Mouse (Mus musculus) embryonic stem cell, embryonic (primary cell): Measurements from ENCODE around the gene Wdr83os.

ENCODE experiments used
- CTCF ChIA-PET, 4 experiments: fragments of 300-600 bp in 2 of 4; fragments of 350-600 bp in 2 of 4; sonication (Branson Sonifier 250); formaldehyde crosslinking; loops; one replicate each; lab custom pipeline; 2022; ENCODE audit warnings: inconsistent platforms in 2 of 4; lab: Charles Lee
- POLR2A ChIA-PET, 4 experiments: fragments of 300-600 bp in 2 of 4; fragments of 350-600 bp in 2 of 4; sonication (Branson Sonifier 250); formaldehyde crosslinking; loops; one replicate each; lab custom pipeline; 2022; ENCODE audit warnings: antibody characterized with exemption in 4 of 4, inconsistent platforms in 1 of 4; lab: Charles Lee

The Wdr83os gene

DNA sequence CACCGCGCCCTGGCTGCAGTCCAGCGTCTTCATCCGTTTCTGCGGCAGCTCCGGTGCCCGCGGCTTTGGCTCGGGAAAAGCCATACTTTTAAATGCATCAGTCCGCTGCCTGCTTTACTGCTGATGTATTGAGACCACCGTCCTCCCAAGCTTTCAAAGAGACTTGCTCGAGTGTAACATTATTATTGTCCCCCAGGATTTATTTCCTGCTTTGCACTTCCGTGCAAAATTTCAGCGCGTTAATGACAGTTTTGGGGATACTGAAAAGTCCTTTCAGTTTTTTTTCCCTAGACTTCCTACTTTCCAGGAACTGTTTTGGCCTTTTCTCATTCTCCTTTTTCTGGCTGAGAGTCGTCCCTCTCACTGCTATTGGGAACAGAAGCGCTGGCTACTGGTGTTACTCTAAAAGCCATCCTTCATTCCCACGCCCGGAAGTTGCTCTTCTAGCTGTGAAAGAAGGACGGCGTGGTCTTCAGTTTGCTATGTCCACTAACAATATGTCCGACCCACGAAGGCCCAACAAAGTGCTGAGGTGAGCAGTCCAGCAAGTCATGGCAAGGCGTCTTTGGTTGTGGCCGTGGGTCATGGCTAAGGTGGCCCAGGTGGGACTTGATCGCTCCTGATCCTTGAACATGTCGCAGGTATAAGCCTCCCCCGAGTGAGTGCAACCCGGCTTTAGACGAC is at the start of gene Wdr83os:
Gene Wdr83os (plus strand): TSS at position 209 of the 684 bp plus-strand sequence.
- CTCF ChIA-PET: interaction anchor here (0.5 to 2.0 kb wide), 9 partner anchors 9 to 331 kb away, joined by 3 to 18 read pairs (median 3); partner anchors contain the start of gene Dhps (in 3 of the 4)
- POLR2A ChIA-PET: interaction anchor here (0.6 to 12.9 kb wide), 44 partner anchors 7 to 353 kb away, joined by 3 to 479 read pairs (median 4); partner anchors contain the start of genes Dhps (in 4 of the 4), Fbxw9 (in 2 of the 4), Tnpo2 (in 2 of the 4) and Trir (in 2 of the 4)

DNA sequence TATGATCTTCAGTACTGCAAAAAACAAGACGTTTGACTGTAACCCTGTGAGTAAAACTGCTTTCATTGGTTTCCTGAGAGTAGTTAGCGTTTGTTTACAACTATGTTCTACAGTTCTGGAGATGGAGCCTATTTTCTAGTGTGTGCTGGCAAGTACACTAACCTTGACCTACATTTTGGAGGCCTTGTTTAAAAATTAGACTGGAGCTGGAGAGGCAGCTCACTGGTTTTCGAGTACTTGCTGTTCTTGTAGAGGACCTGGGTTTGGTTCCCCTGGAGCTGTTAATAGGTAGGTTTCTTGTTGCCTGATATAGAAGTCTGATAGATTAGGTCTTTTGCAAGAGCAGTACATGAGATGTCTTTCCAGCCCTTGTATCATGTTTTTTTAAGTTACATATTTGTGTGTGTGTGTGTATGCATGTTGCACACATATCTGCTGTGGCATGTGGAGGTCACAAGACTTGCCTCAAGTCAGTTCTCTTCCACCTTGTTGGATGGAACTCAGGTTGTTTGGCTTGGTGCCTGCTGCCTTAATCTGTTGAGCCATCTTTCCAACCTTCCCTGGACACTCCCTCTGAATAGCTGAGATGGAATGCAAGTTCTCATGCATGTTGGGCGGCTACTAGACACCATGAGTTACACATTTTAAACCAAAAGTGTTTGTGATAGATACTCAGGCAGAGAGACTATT is 47.8 kb upstream of the Wdr83os start:
- CTCF ChIA-PET: interaction anchor here in 1 of 4 experiments (1.6 kb wide), 1 partner anchor 59 kb away, joined by 3 read pairs; no protein-coding TSS in a partner anchor
- POLR2A ChIA-PET: interaction anchor here in 3 of 4 experiments (0.6 to 21.2 kb wide), 18 partner anchors 9 to 276 kb away, joined by 3 to 488 read pairs (median 6); partner anchors contain the start of genes Dhps (in 2 of the 3), Best2 (in 1 of the 3), Calr (in 1 of the 3) and Hook2 (in 1 of the 3)

DNA sequence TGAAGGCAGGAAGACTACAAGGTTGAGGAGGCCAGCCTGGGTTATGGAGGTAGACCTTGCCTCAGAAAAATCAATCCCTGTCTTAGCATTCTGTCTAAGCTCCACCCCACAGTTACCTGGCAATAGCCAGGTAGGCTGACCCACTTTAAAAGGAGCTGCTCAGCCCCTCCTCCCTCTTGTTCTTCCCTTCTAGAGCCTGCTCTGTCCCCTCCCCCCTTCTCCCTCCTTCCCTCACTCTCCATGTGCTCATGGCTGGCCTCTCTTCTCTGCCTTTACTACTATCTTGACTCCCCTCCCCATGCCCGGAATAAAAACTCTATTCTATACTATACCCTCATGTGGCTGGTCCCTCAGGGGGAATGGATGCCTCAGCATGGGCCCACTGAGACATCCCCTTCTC is 46.7 kb upstream of the Wdr83os start:
- POLR2A ChIA-PET: interaction anchor here in 3 of 4 experiments (0.6 to 21.3 kb wide), 24 partner anchors 9 to 187 kb away, joined by 3 to 488 read pairs (median 14); partner anchors contain the start of genes Dhps (in 3 of the 3), Asna1 (in 2 of the 3), Calr (in 2 of the 3) and Junb (in 2 of the 3)
- CTCF ChIA-PET: interaction anchor here in 3 of 4 experiments (0.9 to 1.4 kb wide), 3 partner anchors 21 to 60 kb away, joined by 4 to 6 read pairs (median 5); no protein-coding TSS in a partner anchor

DNA sequence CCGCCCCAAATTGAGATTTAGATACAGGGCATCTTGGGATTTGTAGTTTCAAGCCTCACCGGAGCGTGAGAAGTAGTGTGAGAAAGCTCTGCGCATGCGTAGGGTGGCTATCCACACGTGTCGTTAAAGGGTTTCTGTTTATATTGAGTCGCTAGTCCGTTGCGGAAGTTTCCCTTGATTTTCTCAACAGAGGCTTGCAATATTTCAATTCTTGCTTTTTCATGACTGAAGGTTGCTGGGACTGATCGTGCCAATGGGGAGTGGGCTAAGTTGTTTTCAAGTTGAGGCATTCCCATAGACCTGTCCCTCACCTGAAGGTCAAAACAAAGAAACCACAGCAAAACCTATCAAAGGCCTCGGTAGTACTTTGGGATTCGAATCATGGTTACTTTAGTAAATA is 45.8 kb upstream of the Wdr83os start:
- ChIA-PET CTCF (interaction anchor here (0.5 to 1.4 kb wide), 6 partner anchors 11 to 459 kb away, joined by 3 to 7 read pairs (median 5); no protein-coding TSS in a partner anchor), POLR2A (interaction anchor here (0.6 to 21.3 kb wide), 46 partner anchors 8 to 188 kb away, joined by 3 to 488 read pairs (median 6); partner anchors contain the start of genes Trir (in 4 of the 4), Asna1 (in 3 of the 4), Dhps (in 3 of the 4) and Gm5741 (in 3 of the 4))

DNA sequence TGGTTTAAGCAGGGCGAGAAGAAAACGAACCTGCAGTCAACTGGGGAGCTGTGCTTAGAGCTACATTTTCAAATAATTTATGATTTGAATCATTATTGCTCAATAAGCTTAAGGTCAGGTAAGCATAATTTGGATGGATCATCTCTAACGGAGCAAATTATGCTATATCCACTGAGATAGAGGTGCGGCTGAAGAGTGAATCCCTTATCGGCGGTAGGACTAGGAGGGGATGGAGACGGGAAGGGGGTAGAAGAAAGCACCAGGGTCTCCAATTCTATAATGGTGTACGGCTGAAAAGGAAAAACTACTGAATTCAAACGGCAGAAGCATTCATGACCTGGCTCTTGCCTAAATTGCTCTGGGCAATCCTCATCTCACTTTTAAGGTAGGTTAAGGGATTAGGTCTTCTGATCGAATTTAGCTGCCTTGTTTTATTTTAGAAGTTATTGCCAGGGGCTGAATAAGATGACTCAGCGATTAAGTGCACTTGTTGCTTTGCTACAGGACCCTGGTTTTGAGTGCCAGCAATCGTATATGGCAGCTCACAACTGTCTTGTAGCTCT is 45.3 kb upstream of the Wdr83os start:
- ChIA-PET CTCF (interaction anchor here (0.5 to 1.4 kb wide), 5 partner anchors 11 to 458 kb away, joined by 3 to 7 read pairs (median 5); no protein-coding TSS in a partner anchor), POLR2A (interaction anchor here (0.6 to 21.3 kb wide), 50 partner anchors 8 to 188 kb away, joined by 3 to 488 read pairs (median 12); partner anchors contain the start of genes Dhps (in 4 of the 4), Trir (in 4 of the 4), Asna1 (in 3 of the 4) and Gm5741 (in 3 of the 4))

DNA sequence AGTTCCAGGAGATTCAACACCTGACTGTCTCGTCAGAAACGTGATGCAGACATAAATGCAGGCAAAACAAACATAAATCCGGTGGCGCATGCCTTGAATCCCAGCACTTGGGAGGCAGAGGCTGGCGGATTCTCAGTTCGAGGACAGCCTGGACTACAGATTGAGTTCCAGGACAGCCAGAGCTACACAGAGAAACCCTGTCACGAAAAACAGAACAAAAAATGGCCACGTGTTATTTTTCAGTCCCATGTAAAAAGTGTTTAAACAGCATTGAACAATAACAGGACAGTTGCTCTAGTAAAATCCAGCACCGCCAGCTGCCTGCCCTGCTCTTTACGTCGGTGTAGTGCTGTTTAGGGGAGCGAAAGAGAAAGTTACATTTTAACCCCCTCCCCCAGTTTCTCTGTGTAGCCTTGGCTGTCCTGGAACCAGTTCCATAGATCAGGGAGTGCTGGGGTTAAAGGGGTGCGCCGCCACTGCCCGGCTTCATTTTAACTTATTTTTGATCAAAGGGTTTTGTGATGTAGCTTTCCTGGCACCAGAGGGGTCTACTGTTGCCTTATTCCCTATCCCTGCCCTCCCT is 44.7 kb upstream of the Wdr83os start:
- POLR2A ChIA-PET: interaction anchor here (0.5 to 21.3 kb wide), 73 partner anchors 7 to 515 kb away, joined by 3 to 488 read pairs (median 9); partner anchors contain the start of genes Asna1 (in 3 of the 4), Calr (in 3 of the 4), Dhps (in 3 of the 4) and Fbxw9 (in 3 of the 4)

DNA sequence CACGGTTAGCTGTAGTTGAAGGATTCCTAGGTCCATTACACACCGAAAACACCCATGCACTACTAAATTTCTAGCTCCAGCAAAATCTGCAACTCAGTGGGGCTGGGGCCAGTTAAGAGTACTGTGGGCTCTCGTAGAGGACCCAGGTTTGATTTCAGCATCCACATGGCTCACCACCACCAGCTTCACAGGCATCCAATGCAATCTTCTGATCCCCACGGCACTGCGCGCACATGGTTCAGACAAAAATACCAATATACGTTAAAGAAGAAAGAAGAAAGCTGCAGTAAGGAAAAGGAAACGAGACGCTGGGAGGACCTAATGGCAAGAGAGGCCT is 44.2 kb upstream of the Wdr83os start:
- CTCF ChIA-PET: interaction anchor here (0.6 to 2.2 kb wide), 15 partner anchors 11 to 179 kb away, joined by 3 to 14 read pairs (median 4); partner anchors contain the start of genes Asna1 (in 1 of the 4), Farsa (in 1 of the 4), Fbxw9 (in 1 of the 4) and Gcdh (in 1 of the 4)
- POLR2A ChIA-PET: interaction anchor here (0.5 to 21.3 kb wide), 101 partner anchors 8 to 1321 kb away, joined by 3 to 488 read pairs (median 7); partner anchors contain the start of genes Asna1 (in 4 of the 4), Dhps (in 4 of the 4), Calr (in 3 of the 4) and Farsa (in 3 of the 4)

More for the DNA sequence above, 44.7 kb upstream of the Wdr83os start:
- CTCF ChIA-PET: interaction anchor here in 2 of 4 experiments (1.4 to 2.2 kb wide), 2 partner anchors 28 to 41 kb away, joined by 3 to 11 read pairs; no protein-coding TSS in a partner anchor

DNA sequence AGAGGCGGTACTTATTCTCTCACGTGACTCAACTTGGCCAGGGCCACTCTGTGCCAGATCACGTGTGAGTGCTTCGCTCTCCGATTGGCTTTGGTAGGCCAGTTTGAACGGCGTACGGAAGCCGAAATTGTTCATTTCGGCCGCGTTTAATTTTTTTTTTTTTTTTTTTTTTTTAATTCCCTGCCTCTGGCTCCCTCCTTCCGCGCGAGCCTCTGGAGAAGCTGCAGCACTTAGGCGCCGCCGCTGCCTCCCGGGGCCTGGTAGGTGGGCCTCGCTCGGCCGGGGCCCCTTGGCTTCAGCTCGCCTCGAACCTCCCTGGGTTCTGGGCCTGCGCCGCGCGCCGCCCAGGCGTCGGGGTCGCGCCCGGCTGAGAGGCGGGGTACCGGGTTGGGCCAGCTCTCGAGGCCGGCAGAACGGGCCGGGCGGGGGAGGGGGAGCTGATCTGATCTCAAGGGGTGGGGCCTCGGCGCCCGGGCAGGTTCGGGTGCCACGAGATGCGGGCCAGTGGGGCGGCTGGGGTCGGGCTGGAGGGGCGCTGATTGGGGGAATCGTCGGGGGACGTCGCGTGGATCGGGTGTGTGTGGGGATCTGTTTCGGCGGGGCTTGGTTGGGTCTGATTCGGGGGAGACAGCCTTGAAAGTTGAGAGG is 43.7 kb upstream of the Wdr83os start, which contains the start of gene Tnpo2:
Gene Tnpo2 (plus strand): TSS at position 198 of the 648 bp plus-strand sequence.
- CTCF ChIA-PET: interaction anchor here (0.6 to 2.2 kb wide), 25 partner anchors 11 to 1872 kb away, joined by 3 to 14 read pairs (median 4); partner anchors contain the start of genes Fbxw9 (in 2 of the 4), Asna1 (in 1 of the 4), Farsa (in 1 of the 4) and Gcdh (in 1 of the 4)
- POLR2A ChIA-PET: interaction anchor here (0.6 to 21.3 kb wide), 141 partner anchors 8 to 1581 kb away, joined by 3 to 488 read pairs (median 5); partner anchors contain the start of genes Asna1 (in 4 of the 4), Dhps (in 4 of the 4), Trir (in 4 of the 4) and Calr (in 3 of the 4)

DNA sequence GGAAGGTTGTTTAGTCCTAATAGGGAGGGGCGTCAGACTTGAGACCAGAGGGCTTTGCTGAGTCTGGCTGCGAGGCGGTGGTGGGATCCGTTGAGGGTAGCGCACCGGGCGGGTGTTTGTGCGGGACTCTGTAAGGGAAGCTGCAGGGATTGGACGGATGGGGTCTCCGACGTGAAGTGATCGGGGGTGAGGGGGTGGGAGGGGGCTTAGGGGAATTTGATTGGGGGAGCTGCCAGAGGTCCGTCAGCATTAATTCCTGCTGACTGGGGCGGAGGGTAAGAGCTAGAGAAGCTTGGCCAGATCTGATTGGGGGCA is 43.2 kb upstream of the Wdr83os start:
- ChIA-PET CTCF (interaction anchor here (0.7 to 2.2 kb wide), 21 partner anchors 12 to 1872 kb away, joined by 3 to 14 read pairs (median 4); partner anchors contain the start of genes Fbxw9 (in 2 of the 4), Asna1 (in 1 of the 4), Dhps (in 1 of the 4) and Hook2 (in 1 of the 4)), POLR2A (interaction anchor here (0.6 to 21.3 kb wide), 127 partner anchors 7 to 1581 kb away, joined by 3 to 488 read pairs (median 5); partner anchors contain the start of genes Asna1 (in 4 of the 4), Dhps (in 4 of the 4), Trir (in 4 of the 4) and Calr (in 3 of the 4))

DNA sequence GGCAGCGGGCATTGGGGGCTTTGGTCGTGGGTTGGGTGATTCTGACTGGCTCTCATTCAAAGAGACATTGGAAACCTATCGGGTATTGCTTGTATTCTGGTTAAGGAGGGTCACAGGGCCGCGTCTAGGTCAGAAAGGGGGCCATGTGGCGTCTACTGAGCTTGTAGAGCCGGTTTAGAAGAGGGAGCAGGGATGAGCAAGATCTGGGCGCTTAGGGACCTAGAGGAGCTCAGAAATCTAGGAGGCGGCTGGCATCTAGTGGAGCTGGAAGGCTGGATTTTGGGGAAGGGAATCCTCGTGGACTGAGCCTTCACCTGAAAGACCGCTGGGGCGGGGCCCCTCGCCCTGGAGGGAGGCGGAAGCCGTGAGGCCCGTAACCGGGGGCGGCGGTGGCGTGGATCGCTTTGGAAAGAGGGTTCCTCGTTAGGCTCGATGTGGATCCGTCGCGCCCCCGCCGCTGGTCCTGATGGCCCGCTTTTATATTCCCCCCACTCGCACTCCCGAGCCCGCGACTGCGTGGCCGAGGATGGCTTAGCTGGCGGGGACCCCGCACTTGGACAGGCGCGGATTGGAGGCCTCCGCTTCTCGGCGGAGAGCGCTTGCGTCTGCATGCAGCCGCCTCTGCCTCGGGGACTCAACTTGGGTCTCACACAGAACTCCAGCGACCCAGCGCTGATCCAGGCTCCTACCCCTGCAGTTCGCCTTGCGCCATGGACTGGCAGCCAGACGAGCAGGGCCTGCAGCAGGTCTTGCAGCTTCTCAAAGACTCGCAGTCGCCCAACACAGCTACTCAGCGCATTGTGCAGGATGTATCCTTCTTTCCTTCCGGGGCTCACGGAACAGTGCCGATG is 42.6 kb upstream of the Wdr83os start:
- POLR2A ChIA-PET: interaction anchor here (0.6 to 21.3 kb wide), 100 partner anchors 8 to 1323 kb away, joined by 3 to 488 read pairs (median 7); partner anchors contain the start of genes Asna1 (in 4 of the 4), Dhps (in 4 of the 4), Trir (in 4 of the 4) and Fbxw9 (in 3 of the 4)
- CTCF ChIA-PET: interaction anchor here in 3 of 4 experiments (0.5 to 2.2 kb wide), 13 partner anchors 25 to 225 kb away, joined by 3 to 14 read pairs (median 4); partner anchors contain the start of genes Dhps (in 1 of the 3) and Hook2 (in 1 of the 3)

DNA sequence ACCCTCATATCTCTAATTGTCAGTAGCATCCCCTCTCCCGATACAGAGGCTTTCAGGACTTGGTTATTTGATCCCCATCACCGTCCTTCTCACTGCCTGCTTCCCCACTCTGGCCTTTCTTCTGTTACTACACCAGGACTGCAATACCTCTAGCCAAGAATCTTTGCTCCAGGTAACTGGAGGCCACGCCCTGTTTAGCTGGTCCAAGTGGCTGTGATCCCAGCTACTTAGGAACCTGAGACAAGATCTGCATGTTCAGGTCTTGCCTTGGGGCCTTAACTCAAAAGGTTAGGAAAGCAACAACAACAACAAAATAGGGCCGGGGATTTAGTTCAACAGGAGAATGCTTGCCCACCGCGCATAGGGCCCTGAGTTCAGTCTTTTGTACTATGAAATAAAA is 36.9 kb upstream of the Wdr83os start:
- CTCF ChIA-PET: interaction anchor here in 1 of 4 experiments (0.8 to 1.1 kb wide), 2 partner anchors 31 to 46 kb away, joined by 3 read pairs; no protein-coding TSS in a partner anchor

DNA sequence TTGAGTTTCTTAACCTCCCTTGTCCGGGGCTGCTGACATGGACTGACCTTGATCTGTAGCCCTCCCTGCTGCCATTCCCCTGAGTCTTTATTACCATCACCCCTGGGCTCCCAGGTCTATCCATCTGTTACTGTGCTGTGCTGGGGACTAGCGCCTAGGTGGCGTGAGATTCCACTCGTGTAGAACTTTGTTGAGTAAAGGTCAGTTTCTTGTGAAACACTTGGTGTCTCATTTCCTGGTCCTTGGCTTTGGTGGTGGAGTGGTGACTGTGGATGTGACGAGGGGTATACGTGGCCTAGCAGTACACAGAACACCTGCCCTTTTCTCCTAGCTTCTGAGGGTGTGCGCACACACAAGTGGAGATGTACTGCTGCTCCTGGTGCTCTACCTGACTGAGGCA is 23.2 kb upstream of the Wdr83os start:
- ChIA-PET POLR2A (interaction anchor here (0.6 to 13.9 kb wide), 16 partner anchors 8 to 386 kb away, joined by 3 to 338 read pairs (median 4); partner anchors contain the start of genes Dhps (in 4 of the 4), Tnpo2 (in 2 of the 4), Wdr83 (in 1 of the 4) and Wdr83os (in 1 of the 4)), CTCF (interaction anchor here in 1 of 4 experiments (1.3 kb wide), 1 partner anchor 19 kb away, joined by 4 read pairs; no protein-coding TSS in a partner anchor)

More for the DNA sequence above, 36.9 kb upstream of the Wdr83os start:
- POLR2A ChIA-PET: interaction anchor here in 3 of 4 experiments (0.5 to 21.3 kb wide), 14 partner anchors 8 to 32 kb away, joined by 3 to 488 read pairs (median 6); partner anchors contain the start of genes Dhps (in 3 of the 3), Fbxw9 (in 3 of the 3), Trir (in 2 of the 3) and Asna1 (in 1 of the 3)

DNA sequence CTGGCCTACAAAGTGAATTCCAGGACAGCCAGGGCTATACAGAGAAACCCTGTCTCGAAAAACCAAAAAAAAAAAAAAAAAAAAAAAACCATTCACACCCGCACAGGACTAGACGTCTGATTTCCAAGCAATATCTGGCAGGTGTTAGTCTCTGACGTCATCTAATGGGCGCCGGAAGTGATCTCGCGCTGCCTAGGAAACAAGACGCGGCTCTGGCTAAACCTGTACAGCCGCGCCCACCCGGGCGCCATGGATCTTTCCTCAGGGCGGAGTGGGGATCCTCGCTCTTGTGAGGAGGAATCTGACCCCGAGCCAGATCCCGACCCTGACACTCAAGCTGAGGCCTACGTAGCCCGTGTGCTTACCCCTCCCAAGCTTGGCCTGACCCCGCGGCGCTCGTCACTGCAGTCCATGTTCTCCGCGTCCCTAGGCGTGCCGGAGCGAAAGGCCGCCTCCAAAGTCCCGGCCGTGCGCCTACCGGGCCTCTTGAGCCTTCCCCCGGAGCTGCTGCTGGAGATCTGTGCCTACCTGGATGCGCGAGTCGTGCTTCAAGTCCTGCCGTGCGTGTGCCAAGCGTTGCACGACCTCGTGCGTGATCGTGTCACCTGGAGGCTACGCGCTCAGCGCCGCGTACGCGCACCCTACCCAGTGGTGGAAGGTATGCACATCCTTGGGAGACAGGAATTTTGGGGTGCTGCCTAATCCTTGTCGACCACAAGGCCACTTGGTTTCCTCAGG is 20.5 kb upstream of the Wdr83os start, which contains the start of gene Fbxw9:
Gene Fbxw9 (plus strand): TSS at position 177 of the 738 bp plus-strand sequence.
- POLR2A ChIA-PET: interaction anchor here (0.5 to 13.9 kb wide), 44 partner anchors 8 to 1701 kb away, joined by 3 to 338 read pairs (median 5); partner anchors contain the start of genes Dhps (in 4 of the 4), Tnpo2 (in 4 of the 4), Man2b1 (in 3 of the 4) and Trir (in 3 of the 4)
- CTCF ChIA-PET: interaction anchor here (0.6 to 1.7 kb wide), 9 partner anchors 12 to 336 kb away, joined by 3 to 12 read pairs (median 4); partner anchors contain the start of genes Tnpo2 (in 2 of the 4) and Dhps (in 1 of the 4)
